Comparison of ENCODE assay signal across 8 mouse cellular contexts in the genomic region with DNA sequence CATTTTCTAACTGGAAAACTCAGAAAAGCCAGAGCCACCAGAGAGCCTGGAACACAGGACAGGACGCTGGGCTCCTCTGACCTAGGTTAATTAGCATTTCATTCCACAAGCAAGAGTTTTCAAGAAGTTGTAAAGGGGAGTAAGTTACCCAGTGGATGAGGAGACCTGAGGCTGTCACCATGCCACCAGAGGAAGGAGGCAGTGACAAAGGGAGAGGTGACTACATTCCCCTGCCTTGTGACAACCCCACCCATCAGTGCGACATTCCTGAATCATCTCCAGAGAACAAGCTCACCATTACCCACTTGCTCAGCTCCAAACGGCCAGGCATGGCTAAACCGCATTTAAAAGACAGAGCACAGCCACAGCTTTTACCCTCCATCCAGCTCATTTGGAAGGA.
A peak's percentile ranks its signal among the peaks of the same experiment; 100 is the strongest.
DNase-seq lines count a peak whose midpoint lies in the region; ATAC-seq lines count a peak whose summit lies in the region.

No protein-coding gene starts in this region.

- H3K36me3 ChIP-seq in heart, embryonic 15.5 days = no peaks in the 10 kb centered on the region
- 0 out of 2 replicates have a peak, but pooled peaks cover 2% of the 10 kb centered on the region for H3K36me3 ChIP-seq in forebrain, embryonic 15.5 days
- no peaks in the 10 kb centered on the region for H3K36me3 ChIP-seq in midbrain, embryonic 11.5 days (ENCODE audit: control insufficient read depth, insufficient read depth, low read length)

- peak overlapping the region; percentile 50 for H3K4me3 ChIP-seq in heart, embryonic 15.5 days
- H3K4me3 ChIP-seq in forebrain, embryonic 15.5 days = no peak overlapping the region
- no peak overlapping the region for H3K4me3 ChIP-seq in midbrain, embryonic 11.5 days (ENCODE audit: low read depth, low read length)

- no peak for ATAC-seq in heart, embryonic 15.5 days (replicated peaks; ENCODE audit: insufficient number of reproducible peaks, insufficient read depth, low FRiP score, low read depth)
- ATAC-seq in forebrain, embryonic 15.5 days (replicated peaks) = no peak
- ATAC-seq in midbrain, embryonic 11.5 days (ENCODE audit: low FRiP score) = no peak

- H3K9ac ChIP-seq in heart, embryonic 15.5 days = no peak overlapping the region
- no peak overlapping the region for H3K9ac ChIP-seq in forebrain, embryonic 15.5 days (replicated peaks)
- no peak overlapping the region for H3K9ac ChIP-seq in midbrain, embryonic 11.5 days (ENCODE audit: low read length)

- peaks cover 26% of the 10 kb centered on the region for H3K4me1 ChIP-seq in heart, embryonic 15.5 days (replicated peaks)
- peaks cover 28% of the 10 kb centered on the region for H3K4me1 ChIP-seq in forebrain, embryonic 15.5 days
- peaks cover 22% of the 10 kb centered on the region for H3K4me1 ChIP-seq in midbrain, embryonic 11.5 days (ENCODE audit: control insufficient read depth, insufficient read depth, low read length)

- H3K9me3 ChIP-seq in heart, embryonic 15.5 days (replicated peaks) = no peaks in the 10 kb centered on the region
- no peaks in the 10 kb centered on the region for H3K9me3 ChIP-seq in forebrain, embryonic 15.5 days
- no peaks in the 10 kb centered on the region; the same call in 1 of the 2 replicates for H3K9me3 ChIP-seq in midbrain, embryonic 11.5 days (ENCODE audit: control insufficient read depth, low read length)

- no peak overlapping the region for H3K27ac ChIP-seq in heart, embryonic 15.5 days
- H3K27ac ChIP-seq in forebrain, embryonic 15.5 days (replicated peaks) = no peak overlapping the region
- no peak overlapping the region for H3K27ac ChIP-seq in midbrain, embryonic 11.5 days (ENCODE audit: low read depth, low read length)

- H3K27me3 ChIP-seq in heart, embryonic 15.5 days = 0 out of 2 replicates have a peak, but pooled peaks cover 11% of the 10 kb centered on the region
- no peaks in the 10 kb centered on the region; the same call in 1 of the 2 replicates for H3K27me3 ChIP-seq in forebrain, embryonic 15.5 days
- H3K27me3 ChIP-seq in midbrain, embryonic 11.5 days (ENCODE audit: control insufficient read depth, insufficient read depth, low read length) = peaks cover 17% of the 10 kb centered on the region

- H3K4me2 ChIP-seq in heart, embryonic 15.5 days = peak overlapping the region; percentile 93
- H3K4me2 ChIP-seq in forebrain, embryonic 15.5 days (replicated peaks) = peak overlapping the region; percentile 66
- peak overlapping the region; percentile 91 for H3K4me2 ChIP-seq in midbrain, embryonic 11.5 days

- no peak for DNase-seq in heart, adult 18-20 months
- peak; percentile 28 for DNase-seq in Muller cell, postnatal 12 days (ENCODE audit: inconsistent ontology term)
- DNase-seq in midbrain, embryonic 11.5 days (ENCODE audit: low spot score, missing footprints) = peak; percentile 88
- DNase-seq in retina, embryonic 14.5 days (ENCODE audit: low spot score) = no peak
- no peak for DNase-seq in adrenal gland, postnatal 10 days
- no peak for DNase-seq in frontal cortex, postnatal 14 days (ENCODE audit: low spot score in 2 of 2)

- 34% methylated on average over 4 of the region's 4 CpGs for WGBS in heart, embryonic 15.5 days
- WGBS in forebrain, embryonic 15.5 days = 30% methylated on average over 4 of the region's 4 CpGs
- WGBS in midbrain, embryonic 11.5 days = 21% methylated on average over 4 of the region's 4 CpGs

Comparison
In these comparisons a context has a peak if more than half of its experiments do, and no peak if none do; other contexts are left out.
1. DNase-seq: peak in Muller cell, postnatal 12 days (single experiment) and midbrain, embryonic 11.5 days (single experiment); none in heart, adult 18-20 months (0 of 2), retina, embryonic 14.5 days (single experiment), adrenal gland, postnatal 10 days (single experiment) and frontal cortex, postnatal 14 days (0 of 2).
2. Peak in every context shown above with its lines, with median percentiles within 50 percentile points of each other: H3K4me2 ChIP-seq.